Mouse (Mus musculus) C2C12 (cell line): ENCODE measurements around the gene Yipf1.

ENCODE experiments used
- CEBPB ChIP-seq: IDR thresholded peaks from one replicate; pipeline ENCODE4 v1.6.1; 2011; ENCODE audit warnings: low read depth, mild to moderate bottlenecking, control low read depth, moderate library complexity
- CTCF ChIP-seq: IDR thresholded peaks from one replicate; pipeline ENCODE4 v1.5.1; 2011; ENCODE audit not compliant: control insufficient read depth, insufficient read depth, insufficient read length
- MAX ChIP-seq: IDR thresholded peaks from one replicate; pipeline ENCODE4 v1.6.1; 2011; ENCODE audit warnings: mild to moderate bottlenecking, control low read depth
- MYOD1 ChIP-seq: IDR thresholded peaks from one replicate; pipeline ENCODE4 v1.6.1; 2011; ENCODE audit warnings: low read depth; ENCODE audit not compliant: control insufficient read depth, insufficient read length
- USF1 ChIP-seq: IDR thresholded peaks from one replicate; pipeline ENCODE4 v1.6.1; 2011; ENCODE audit warnings: low read depth, mild to moderate bottlenecking, control low read depth, moderate library complexity

GRCm38 (mm10) chr4:107389345-107389744, 75.2 kb downstream of the Yipf1 start:
- TF ChIP-seq CTCF = no peak
- TF ChIP-seq MYOD1 = no peak
- TF ChIP-seq USF1 = no peak
- TF ChIP-seq MAX = no peak
- TF ChIP-seq CEBPB = no peak
